Mouse (Mus musculus) brain, adult 10 weeks (tissue): Measurements from ENCODE around the gene Zmym2. TPM values are rescaled to one million over a fixed set of nuclear protein-coding genes. Genes with fewer than 3 reads are reported as not detected.

Source experiments
- polyA plus RNA-seq: library from polyadenylated mRNA; stranded (reverse); fragments of 350-450 nt; fragmentation: Illumina TruSeq; extraction: RNeasy Lipid Tissue Mini Kit (QIAGEN cat#74804); gene quantifications from one replicate; pipeline ENCODE4 v1.2.3, GENCODE M21; 2015; ENCODE audit warnings: low read depth, low replicate concordance

Gene Zmym2
- 56.3 TPM for polyA plus RNA-seq

DNA sequence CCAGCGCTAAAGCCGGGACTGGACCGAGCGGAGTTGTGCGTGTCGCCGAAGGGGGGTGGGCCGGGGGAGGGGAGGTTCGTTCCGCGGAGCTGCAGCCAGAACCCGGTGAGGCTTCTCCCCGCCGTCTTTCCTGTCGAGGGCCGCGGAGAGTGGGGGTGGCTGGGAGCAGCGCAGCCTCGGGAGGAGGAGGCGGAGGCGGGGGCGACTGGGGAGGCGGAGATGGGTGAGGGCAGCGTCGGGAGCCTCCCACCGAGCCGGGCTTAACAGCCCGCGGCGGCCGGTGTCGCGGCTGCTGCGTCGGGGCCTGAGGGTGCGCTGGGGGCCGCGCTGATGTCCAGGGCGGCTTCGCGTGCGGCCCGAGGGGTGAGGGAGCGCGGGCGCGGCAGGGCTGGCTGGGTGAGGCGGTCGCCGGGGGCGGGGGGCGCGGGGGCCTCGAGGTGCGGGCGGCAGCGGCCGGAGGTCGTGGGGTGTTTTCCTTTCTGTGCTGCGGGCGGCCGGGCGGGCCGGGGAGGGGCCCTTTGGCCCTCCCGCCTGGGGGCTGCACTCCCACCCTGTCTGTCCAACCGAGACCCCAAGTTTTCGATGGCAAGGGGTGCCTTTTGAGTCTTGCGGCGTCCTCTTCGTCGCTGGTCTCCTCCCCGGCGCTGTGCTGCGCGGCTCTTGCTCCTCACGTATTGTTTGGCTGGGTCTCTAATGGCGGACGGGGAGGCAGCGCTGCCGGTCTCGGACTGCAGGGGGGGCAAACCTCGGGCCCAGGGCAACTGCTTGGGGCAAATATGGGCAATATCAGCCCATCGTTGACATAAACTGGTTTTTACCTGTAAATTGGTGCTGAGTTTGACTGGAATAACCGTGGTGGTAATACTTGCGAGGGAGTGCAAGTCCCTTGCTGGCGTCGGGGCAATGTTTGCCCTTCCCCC, at the start of gene Zmym2:
Gene Zmym2, plus strand, starts transcription at position 60 of the 920 bp plus-strand sequence.

Other genes starting within 250 kb of the Zmym2 start
- gene Mphosph8, start 218.4 kb upstream of the Zmym2 start, polyA plus RNA-seq: 40.4 TPM
- gene Pspc1, start 108.3 kb upstream of the Zmym2 start, polyA plus RNA-seq: 48.5 TPM
- 32.1 TPM for gene Zmym5, start 74.9 kb upstream of the Zmym2 start, polyA plus RNA-seq
- gene Gja3, start 171.4 kb downstream of the Zmym2 start, polyA plus RNA-seq: 0.25 TPM
- gene Gjb2, start 218.0 kb downstream of the Zmym2 start, polyA plus RNA-seq: 9.2 TPM
- 1.7 TPM for gene Gm4491, start 229.2 kb downstream of the Zmym2 start, polyA plus RNA-seq
- gene Gjb6, start 247.0 kb downstream of the Zmym2 start, polyA plus RNA-seq: 128 TPM